Mouse (Mus musculus): ENCODE results near the gene Gm20931. TPM values are rescaled to one million over a fixed set of nuclear protein-coding genes. Genes with fewer than 3 reads are reported as not detected.
"Not testable (repeated sequence)": the region's sequence is repeated elsewhere in the genome, so short reads cannot be mapped to it uniquely, and the experiment has no call there.

Gene Gm20931
- not detected for total RNA-seq (2021)
- long read RNA-seq, experiment 1: 0 reads
- long read RNA-seq, experiment 2: 0 reads

GRCm38 (mm10) chrY:55213420-55213819, at the start of gene Gm20931:
TSS of gene Gm20931 (plus strand) at chrY:55213720.
- DNase-seq (ENCODE audit: low spot score in 2 of 2): not testable (repeated sequence)
